Mouse (Mus musculus): ENCODE data around the gene Krt23.
A peak's percentile ranks its signal among the peaks of the same experiment; 100 is the strongest.

Krt23 gene

GRCm38 (mm10) chr11:99492733-99493573, at the start of gene Krt23:
TSS of gene Krt23 (minus strand) at chr11:99493137.
- DNase-seq (ENCODE audit: low read depth, low spot score): no peak

DNA sequence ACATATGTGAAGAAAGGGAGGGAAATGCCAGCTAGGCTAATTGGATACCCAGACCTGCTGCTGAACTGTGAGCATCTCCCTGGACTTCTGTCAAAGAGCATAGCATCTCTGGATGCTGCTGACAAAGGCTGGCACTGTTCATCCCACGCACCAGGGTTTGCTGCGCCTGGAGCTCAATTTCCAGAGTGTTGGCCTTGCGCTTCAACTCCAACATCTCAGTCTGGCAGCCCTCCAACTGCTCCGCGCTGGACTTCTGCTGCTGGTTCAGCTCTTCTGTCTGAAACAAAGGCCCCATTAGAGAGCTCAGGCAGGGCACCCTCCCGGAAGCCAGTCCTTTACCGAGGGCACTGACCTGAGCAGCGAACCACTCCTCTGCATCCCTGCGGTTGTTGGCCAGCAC, 46.8 kb upstream of the Krt23 start:
- peak; percentile 8 for DNase-seq (ENCODE audit: low read depth, low spot score)

DNA sequence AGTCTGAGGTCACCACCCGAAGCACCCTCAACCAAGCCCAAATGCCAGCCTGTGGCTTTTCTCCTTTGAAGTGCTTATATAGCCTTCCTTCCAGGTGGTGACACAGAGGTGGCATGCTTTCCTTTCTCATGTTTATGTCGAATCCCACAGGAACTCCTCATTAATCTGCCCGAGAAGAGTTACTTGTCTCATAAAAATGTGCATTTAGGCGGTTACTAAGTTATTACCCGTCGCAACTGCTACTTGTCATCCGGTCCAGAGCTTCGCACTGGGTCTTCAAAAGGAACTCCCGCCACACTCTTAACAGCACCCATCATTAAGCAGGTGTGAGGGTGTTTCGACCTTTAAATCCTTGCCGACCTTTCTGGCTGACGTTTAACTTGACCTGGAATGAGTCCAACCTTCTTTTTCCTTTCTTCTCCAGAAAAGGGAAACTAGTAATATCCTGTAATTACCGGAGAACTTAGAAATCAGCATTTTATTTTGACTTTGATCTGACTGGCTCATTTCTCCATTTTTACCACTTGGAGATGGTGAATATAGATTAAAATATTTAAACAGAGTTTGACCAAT, 28.4 kb upstream of the Krt23 start, which contains the start of gene Krt39:
Gene Krt39 (minus strand): TSS at position 51 of the 573 bp plus-strand sequence.
- no peak for DNase-seq (ENCODE audit: low read depth, low spot score)

DNA sequence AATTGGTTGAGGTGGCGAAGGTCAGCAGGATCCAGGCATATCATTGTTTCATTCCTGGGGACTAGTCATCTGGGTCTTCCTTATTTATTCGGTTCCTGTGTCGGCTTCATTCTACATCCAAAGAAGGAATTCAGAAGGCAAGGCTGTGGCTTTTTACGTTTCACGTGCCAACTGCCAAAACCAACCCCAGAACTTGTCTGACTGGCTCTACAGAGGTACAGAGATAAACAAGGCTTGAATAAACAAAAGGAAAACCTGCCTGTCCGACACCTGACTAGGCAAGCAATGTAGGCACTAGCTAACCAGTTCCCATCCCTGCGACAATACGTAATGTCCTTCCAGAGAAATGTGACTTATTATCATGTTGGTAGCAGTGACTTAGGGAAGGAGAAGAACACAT, 21.2 kb upstream of the Krt23 start:
- DNase-seq (ENCODE audit: low read depth, low spot score): no peak

GRCm38 (mm10) chr11:99500095-99500805, 7.3 kb upstream of the Krt23 start:
- no peak for DNase-seq (ENCODE audit: low read depth, low spot score)

- DNase-seq (ENCODE audit: low read depth, low spot score): no peak
Measured at GRCm38 (mm10) chr11:99496460-99496859, 3.5 kb upstream of the Krt23 start.

GRCm38 (mm10) chr11:99494741-99495140, 1.8 kb upstream of the Krt23 start:
- DNase-seq (ENCODE audit: low read depth, low spot score): no peak

GRCm38 (mm10) chr11:99493574-99493850, 575 bp upstream of the Krt23 start:
- no peak for DNase-seq (ENCODE audit: low read depth, low spot score)

DNA sequence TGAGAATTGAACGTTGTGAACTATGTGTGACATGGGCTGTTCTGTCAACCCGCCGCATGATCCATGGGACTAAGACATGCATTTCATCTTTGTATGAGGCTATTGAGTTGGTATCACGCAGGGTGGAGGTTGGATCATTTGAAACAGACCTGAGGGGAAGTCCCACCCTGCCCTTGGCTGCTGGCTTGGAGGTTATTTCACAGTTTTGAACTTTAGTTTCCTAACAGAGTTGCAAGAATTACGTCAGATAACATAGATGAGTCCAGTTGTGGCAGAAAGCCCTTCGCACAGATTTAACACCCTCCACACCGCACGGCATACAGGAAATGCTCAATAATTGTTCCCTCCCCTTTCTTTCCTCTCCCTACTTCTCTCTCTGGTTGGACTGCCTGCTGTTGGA, 1.9 kb downstream of the Krt23 start:
- no peak for DNase-seq (ENCODE audit: low read depth, low spot score)

GRCm38 (mm10) chr11:99490624-99491023, 2.3 kb downstream of the Krt23 start:
- no peak for DNase-seq (ENCODE audit: low read depth, low spot score)

DNA sequence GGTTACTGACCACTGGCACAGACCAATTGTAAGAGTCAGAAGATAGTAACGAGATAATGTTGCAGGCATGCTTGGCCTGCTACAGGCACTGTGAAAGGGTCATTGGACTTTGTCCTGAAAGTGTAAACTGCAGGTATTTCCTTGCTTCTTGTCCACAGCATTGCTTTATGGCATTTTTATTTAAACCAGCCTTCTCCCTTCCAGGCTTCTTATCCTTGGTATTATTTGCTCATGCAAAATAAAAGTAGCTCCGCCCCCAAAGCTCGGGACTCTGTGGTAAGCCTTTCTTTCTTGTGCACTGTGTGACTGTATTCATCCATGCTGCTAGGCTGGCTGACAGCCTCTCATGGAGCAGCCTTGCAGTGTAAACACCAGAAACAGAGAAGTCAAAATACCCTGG, 3.7 kb downstream of the Krt23 start:
- no peak for DNase-seq (ENCODE audit: low read depth, low spot score)

- DNase-seq (ENCODE audit: low read depth, low spot score): no peak
Measured at GRCm38 (mm10) chr11:99474981-99475380, 18.0 kb downstream of the Krt23 start.

DNA sequence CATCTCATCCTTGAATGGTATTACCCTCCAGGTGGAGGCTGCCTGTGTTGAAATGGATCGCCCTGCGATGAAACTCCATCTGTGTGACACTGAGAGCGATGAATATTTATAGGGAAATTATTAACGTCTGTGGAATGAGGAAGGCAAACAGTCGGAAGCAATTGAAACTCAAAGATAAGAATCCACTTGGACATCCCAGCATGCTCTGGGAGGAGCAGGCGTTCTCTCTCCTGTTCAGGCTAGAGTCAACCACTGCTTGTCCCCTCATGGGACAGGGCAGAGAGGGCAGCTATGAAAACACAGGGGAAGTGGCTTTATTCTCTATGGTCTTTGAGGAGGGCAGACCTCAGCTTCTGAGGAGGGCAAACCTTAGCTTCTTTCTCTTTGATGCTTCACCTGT, 19.5 kb downstream of the Krt23 start:
- no peak for DNase-seq (ENCODE audit: low read depth, low spot score)

DNA sequence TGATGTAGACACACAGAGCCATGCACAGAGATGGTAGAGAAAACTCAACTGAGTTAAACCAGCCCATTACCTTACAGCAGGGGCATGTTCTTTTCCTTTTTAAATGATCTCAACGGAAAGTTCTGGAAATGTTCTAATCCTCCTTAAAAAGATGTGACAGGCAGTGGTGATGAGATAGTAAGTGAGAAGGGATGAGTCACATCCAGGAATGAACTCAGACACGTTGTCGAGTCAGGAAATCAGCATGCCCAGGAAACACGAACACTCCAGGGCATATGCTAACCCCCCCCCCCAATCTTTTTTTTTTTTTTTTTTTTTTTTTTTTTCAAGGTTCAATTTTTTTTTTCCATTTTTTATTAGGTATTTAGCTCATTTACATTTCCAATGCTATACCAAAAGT, 20.5 kb downstream of the Krt23 start:
- DNase-seq (ENCODE audit: low read depth, low spot score): no peak

DNA sequence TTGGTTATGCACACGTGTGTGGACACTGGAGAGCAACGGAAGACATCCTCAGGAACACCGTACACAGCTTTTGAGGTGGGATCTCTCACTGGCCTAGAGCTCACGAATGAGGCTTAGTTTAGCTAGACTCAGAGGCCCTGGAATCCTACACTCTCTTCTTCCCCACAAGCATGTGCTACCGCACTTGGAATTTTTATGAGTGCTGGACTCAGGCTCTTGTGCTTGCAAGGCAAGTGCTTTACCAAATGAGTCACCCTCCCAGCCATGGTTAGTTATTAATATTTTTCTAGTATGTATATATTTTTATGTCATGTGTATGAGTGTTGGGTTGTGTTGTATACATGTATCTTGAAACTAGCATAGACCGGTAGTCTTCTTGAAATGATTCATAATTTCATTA, 21.0 kb downstream of the Krt23 start:
- no peak for DNase-seq (ENCODE audit: low read depth, low spot score)

DNA sequence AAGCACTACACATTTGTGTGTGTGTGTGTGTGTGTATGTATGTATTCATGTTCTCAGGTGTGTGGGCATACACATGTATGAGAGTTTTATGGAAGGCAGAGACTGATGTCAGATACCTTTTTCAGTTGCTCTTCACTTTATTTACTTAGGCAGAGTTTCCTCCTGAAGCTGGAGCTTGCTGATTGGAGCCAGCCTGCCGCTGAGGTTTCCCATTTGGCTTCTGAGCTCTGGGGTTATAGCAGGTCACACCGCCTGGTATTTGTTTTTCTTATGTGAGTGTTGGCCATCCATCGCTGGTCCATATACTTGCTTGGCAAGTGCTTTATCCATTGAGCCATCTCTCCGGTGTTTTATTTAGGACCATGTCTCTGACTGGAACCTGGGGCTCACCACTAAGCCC, 23.7 kb downstream of the Krt23 start:
- DNase-seq (ENCODE audit: low read depth, low spot score): no peak

GRCm38 (mm10) chr11:99468566-99468965, 24.4 kb downstream of the Krt23 start:
- no peak for DNase-seq (ENCODE audit: low read depth, low spot score)

- no peak for DNase-seq (ENCODE audit: low read depth, low spot score)
Measured at GRCm38 (mm10) chr11:99466316-99466715, 26.6 kb downstream of the Krt23 start.

DNA sequence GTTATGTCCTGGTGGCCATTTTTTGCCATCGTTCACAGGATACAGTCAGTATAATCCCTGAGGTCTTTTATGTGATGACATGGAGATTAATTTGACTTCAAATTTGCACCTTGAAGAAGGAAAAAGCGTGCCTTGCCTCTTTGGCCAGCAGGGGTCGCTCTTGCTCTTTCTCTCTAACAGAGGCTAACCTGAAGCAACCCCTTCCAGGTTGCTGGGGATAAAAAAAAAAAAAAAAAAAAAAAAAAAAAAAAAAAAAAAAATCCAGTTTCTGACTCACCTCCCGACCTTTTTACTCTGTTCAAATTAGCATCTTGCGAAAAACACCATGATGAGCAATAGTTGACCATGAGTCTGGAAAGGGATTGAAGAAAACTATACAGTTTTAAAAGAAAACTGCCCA, 28.1 kb downstream of the Krt23 start:
- DNase-seq (ENCODE audit: low read depth, low spot score): peak; percentile 62

GRCm38 (mm10) chr11:99463155-99463554, 29.8 kb downstream of the Krt23 start:
- peak; percentile 52 for DNase-seq (ENCODE audit: low read depth, low spot score)

DNA sequence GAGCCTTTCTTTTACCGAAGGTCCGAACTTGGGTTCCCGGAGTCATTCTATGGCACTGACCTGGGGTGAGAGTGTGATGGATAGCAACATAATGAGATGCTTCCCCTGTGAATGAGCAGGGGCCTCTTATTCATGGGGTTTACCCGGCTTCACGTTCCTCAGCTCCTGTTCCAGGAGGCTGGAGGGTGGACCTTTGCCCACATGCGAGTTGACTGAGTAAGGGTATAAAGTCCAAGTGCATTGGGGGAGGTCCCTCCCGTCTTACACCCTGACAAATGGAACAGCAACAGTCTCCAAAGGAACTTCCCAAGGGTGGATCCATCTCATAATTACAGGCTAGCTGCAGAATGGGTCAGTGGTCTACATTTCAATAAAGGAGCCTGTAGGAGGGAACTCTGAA, 31.2 kb downstream of the Krt23 start:
- no peak for DNase-seq (ENCODE audit: low read depth, low spot score)

- no peak for DNase-seq (ENCODE audit: low read depth, low spot score)
Measured at GRCm38 (mm10) chr11:99458887-99459286, 34.0 kb downstream of the Krt23 start.

GRCm38 (mm10) chr11:99454759-99455158, 38.2 kb downstream of the Krt23 start:
- DNase-seq (ENCODE audit: low read depth, low spot score): no peak
